Mouse (Mus musculus): ENCODE measurements at regions not wholly inside any gene's neighbourhood (a gene's known extent, or its start where the extent isn't known, plus 50 kb on each side); places are given as distances from the start of the nearest gene placed in this dataset.

DNA sequence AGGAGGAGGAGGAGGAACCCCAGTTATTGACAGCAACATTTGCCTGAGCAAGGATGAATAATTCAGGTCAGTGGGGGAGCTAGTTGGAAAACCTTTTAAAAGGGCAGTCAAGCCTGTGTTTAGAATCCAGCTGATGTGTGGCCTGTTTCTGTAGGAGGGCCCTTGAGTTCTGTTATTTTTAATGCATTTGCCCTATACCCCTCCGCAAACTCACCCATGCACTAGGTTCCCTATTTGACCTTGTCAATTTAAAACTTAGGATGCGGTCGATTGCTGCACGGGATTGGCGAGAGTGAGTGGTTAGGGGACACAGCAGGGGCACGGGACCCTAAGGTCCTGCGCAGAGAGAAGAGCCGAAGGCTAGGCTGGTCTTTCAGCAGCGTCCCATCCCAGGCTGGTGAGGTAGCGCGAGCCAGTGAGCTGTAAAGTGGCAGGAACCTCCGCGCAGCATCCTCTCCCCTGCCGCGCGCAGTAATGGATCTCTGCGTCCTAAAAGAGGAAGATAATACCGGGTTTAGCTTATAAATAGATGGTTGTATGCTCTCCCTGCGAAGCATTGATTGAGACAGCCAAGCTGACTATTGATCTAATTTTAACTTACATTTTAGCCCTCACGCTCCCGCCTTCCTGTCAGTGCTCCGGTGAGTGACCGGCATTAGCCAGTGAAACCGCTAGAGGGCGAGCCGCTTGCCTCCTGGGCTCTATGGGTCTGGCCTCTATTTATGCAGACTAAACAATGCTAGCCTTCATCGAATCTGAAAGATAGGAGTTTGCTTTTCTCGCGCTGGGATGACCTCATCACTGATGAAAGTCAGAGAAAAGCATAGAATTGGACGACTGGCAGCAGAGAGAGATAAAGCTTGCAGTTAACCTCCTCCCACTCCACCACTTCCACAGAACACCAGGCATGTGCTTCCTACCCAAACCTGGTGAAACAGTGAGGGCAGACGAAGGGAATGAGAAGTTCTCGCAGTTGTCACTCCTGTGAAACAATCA is 245.5 kb downstream of the Cd47 start:
- peak overlapping the region; percentile 64 for H3K4me2 ChIP-seq
- WGBS (ENCODE audit: insufficient replicate concordance), result 9% methylated on average over 32 of the region's 32 CpGs
- no peaks in the 10 kb centered on the region for H3K27me3 ChIP-seq (ENCODE audit: control insufficient read depth, insufficient read depth, low read length)
- H3K27ac ChIP-seq (ENCODE audit: low read depth, low read length), result no peak overlapping the region
- peak overlapping the region; percentile 26 for H3K4me3 ChIP-seq (ENCODE audit: low read depth, low read length)
- no peaks in the 10 kb centered on the region for H3K4me1 ChIP-seq (ENCODE audit: control insufficient read depth, insufficient read depth, low read length)
- ATAC-seq (replicated peaks; ENCODE audit: insufficient number of reproducible peaks, low FRiP score, low TSS enrichment), result no peak
- H3K36me3 ChIP-seq (ENCODE audit: control insufficient read depth, insufficient read depth, low read length), result no peaks in the 10 kb centered on the region
- H3K9me3 ChIP-seq (replicated peaks; ENCODE audit: control insufficient read depth, low read length), result no peaks in the 10 kb centered on the region
- peak overlapping the region; percentile 36; the same call in 1 of the 2 replicates for H3K9ac ChIP-seq (ENCODE audit: low read depth, low read length)

DNA sequence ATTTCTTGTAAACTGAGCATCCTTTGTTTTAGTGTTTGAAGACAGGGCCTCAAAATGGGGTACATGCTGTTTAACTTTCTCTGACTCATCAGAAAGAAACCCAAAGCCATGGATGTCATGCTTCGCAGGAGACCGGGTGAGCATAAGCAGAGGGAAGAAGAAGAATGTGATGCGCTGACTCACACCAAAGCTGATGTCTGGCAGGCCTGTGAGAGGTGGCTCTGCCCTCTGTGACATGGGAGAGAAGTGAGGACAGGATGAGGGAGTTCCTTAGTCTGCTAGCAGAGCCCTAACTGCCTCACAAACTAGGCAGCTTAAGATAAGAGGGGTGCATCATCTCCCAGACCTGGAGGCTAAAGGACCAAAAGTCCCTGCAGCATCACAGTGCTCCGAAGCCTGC is 263.2 kb downstream of the Cd47 start:
- H3K36me3 ChIP-seq (ENCODE audit: control insufficient read depth, insufficient read depth, low read length), result no peaks in the 10 kb centered on the region
- H3K9ac ChIP-seq (ENCODE audit: low read depth, low read length), result no peak overlapping the region
- H3K4me2 ChIP-seq, result no peak overlapping the region
- no peaks in the 10 kb centered on the region for H3K27me3 ChIP-seq (ENCODE audit: control insufficient read depth, insufficient read depth, low read length)
- H3K27ac ChIP-seq (ENCODE audit: low read depth, low read length), result no peak overlapping the region
- H3K9me3 ChIP-seq (replicated peaks; ENCODE audit: control insufficient read depth, low read length), result no peaks in the 10 kb centered on the region
- 61% methylated on average over 4 of the region's 4 CpGs for WGBS (ENCODE audit: insufficient replicate concordance)
- no peak overlapping the region for H3K4me3 ChIP-seq (ENCODE audit: low read depth, low read length)
- no peak for ATAC-seq (replicated peaks; ENCODE audit: insufficient number of reproducible peaks, low FRiP score, low TSS enrichment)
- no peaks in the 10 kb centered on the region for H3K4me1 ChIP-seq (ENCODE audit: control insufficient read depth, insufficient read depth, low read length)

GRCm38 (mm10) chr16:50065336-50066082 is 265.2 kb downstream of the Cd47 start:
- WGBS (ENCODE audit: insufficient replicate concordance), result 77% methylated on average over 5 of the region's 5 CpGs
- H3K9ac ChIP-seq (ENCODE audit: low read depth, low read length), result no peak overlapping the region
- H3K4me2 ChIP-seq, result no peak overlapping the region
- no peaks in the 10 kb centered on the region for H3K9me3 ChIP-seq (replicated peaks; ENCODE audit: control insufficient read depth, low read length)
- ATAC-seq (replicated peaks; ENCODE audit: insufficient number of reproducible peaks, low FRiP score, low TSS enrichment), result no peak
- no peaks in the 10 kb centered on the region for H3K36me3 ChIP-seq (ENCODE audit: control insufficient read depth, insufficient read depth, low read length)
- no peaks in the 10 kb centered on the region for H3K27me3 ChIP-seq (ENCODE audit: control insufficient read depth, insufficient read depth, low read length)
- no peak overlapping the region for H3K4me3 ChIP-seq (ENCODE audit: low read depth, low read length)
- no peaks in the 10 kb centered on the region for H3K4me1 ChIP-seq (ENCODE audit: control insufficient read depth, insufficient read depth, low read length)
- no peak overlapping the region for H3K27ac ChIP-seq (ENCODE audit: low read depth, low read length)

- WGBS (ENCODE audit: insufficient replicate concordance), result 58% methylated on average over 4 of the region's 4 CpGs
- Histone ChIP-seq H3K4me3 (ENCODE audit: low read depth, low read length) (no peak overlapping the region), H3K9me3 (replicated peaks; ENCODE audit: control insufficient read depth, low read length) (no peaks in the 10 kb centered on the region), H3K4me1 (ENCODE audit: control insufficient read depth, insufficient read depth, low read length) (no peaks in the 10 kb centered on the region), H3K27me3 (ENCODE audit: control insufficient read depth, insufficient read depth, low read length) (no peaks in the 10 kb centered on the region), H3K36me3 (ENCODE audit: control insufficient read depth, insufficient read depth, low read length) (no peaks in the 10 kb centered on the region), H3K9ac (ENCODE audit: low read depth, low read length) (no peak overlapping the region), H3K4me2 (no peak overlapping the region), H3K27ac (ENCODE audit: low read depth, low read length) (no peak overlapping the region)
- ATAC-seq (replicated peaks; ENCODE audit: insufficient number of reproducible peaks, low FRiP score, low TSS enrichment), result no peak; the same call in 1 of the 2 replicates
These were observed 268.7 kb downstream of the Cd47 start for GRCm38 (mm10) chr16:50069033-50069432.

DNA sequence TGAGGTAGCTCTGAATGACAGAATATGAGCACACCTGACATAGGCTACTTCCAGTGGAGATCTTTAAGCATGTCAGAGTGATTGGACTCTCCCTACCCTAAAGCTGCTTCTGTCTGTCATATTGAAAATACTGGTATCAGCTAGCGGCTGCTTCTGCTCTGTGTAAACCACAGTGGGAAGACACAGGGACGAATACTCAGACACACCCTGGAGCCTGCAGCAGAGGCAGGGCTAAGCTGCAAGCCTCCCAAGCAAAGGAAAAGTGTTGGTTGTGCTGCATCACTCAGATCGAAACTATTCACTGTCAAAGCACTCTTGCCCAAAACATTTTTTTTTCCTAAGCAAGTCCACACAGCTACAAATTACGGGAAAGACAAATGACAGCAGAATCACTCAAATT is 270.4 kb downstream of the Cd47 start:
- Histone ChIP-seq H3K27ac (ENCODE audit: low read depth, low read length) (no peak overlapping the region), H3K9ac (ENCODE audit: low read depth, low read length) (no peak overlapping the region), H3K4me1 (ENCODE audit: control insufficient read depth, insufficient read depth, low read length) (no peaks in the 10 kb centered on the region), H3K9me3 (replicated peaks; ENCODE audit: control insufficient read depth, low read length) (no peaks in the 10 kb centered on the region), H3K4me2 (no peak overlapping the region), H3K4me3 (ENCODE audit: low read depth, low read length) (no peak overlapping the region), H3K36me3 (ENCODE audit: control insufficient read depth, insufficient read depth, low read length) (no peaks in the 10 kb centered on the region), H3K27me3 (ENCODE audit: control insufficient read depth, insufficient read depth, low read length) (no peaks in the 10 kb centered on the region)
- 58% methylated on average over 4 of the region's 4 CpGs for WGBS (ENCODE audit: insufficient replicate concordance)
- ATAC-seq (replicated peaks; ENCODE audit: insufficient number of reproducible peaks, low FRiP score, low TSS enrichment), result no peak

- no peaks in the 10 kb centered on the region for H3K9me3 ChIP-seq (replicated peaks; ENCODE audit: control insufficient read depth, low read length)
- no peak overlapping the region for H3K27ac ChIP-seq (ENCODE audit: low read depth, low read length)
- no peak for ATAC-seq (replicated peaks; ENCODE audit: insufficient number of reproducible peaks, low FRiP score, low TSS enrichment)
- no peak overlapping the region for H3K4me2 ChIP-seq
- 59% methylated on average over 14 of the region's 14 CpGs for WGBS (ENCODE audit: insufficient replicate concordance)
- no peaks in the 10 kb centered on the region for H3K4me1 ChIP-seq (ENCODE audit: control insufficient read depth, insufficient read depth, low read length)
- H3K9ac ChIP-seq (ENCODE audit: low read depth, low read length), result no peak overlapping the region
- H3K4me3 ChIP-seq (ENCODE audit: low read depth, low read length), result no peak overlapping the region
- H3K36me3 ChIP-seq (ENCODE audit: control insufficient read depth, insufficient read depth, low read length), result no peaks in the 10 kb centered on the region
- H3K27me3 ChIP-seq (ENCODE audit: control insufficient read depth, insufficient read depth, low read length), result no peaks in the 10 kb centered on the region
These were observed 272.6 kb downstream of the Cd47 start for GRCm38 (mm10) chr16:50072853-50073360.

DNA sequence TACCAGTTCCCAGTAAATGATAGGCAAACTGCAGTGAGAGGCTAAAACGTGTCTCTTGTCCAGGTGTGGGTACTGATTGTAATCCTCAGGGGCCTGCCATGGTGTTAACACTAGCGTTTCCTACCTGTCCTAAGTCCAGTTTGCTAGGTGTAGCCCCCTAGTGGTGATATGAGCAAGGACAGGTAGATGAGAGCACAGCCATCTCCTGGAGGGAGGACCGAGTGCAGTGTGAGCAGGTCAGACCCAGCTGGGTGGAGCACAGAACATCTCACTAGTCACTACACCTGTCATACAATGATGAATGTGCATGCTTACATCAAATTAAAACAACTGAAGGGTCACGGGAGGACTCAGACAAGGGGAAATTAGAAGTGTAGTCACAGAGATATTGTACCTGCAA is 273.6 kb downstream of the Cd47 start:
- Histone ChIP-seq H3K9ac (ENCODE audit: low read depth, low read length) (no peak overlapping the region), H3K4me3 (ENCODE audit: low read depth, low read length) (no peak overlapping the region), H3K27me3 (ENCODE audit: control insufficient read depth, insufficient read depth, low read length) (no peaks in the 10 kb centered on the region), H3K36me3 (ENCODE audit: control insufficient read depth, insufficient read depth, low read length) (no peaks in the 10 kb centered on the region), H3K4me1 (ENCODE audit: control insufficient read depth, insufficient read depth, low read length) (no peaks in the 10 kb centered on the region), H3K4me2 (no peak overlapping the region), H3K27ac (ENCODE audit: low read depth, low read length) (no peak overlapping the region), H3K9me3 (replicated peaks; ENCODE audit: control insufficient read depth, low read length) (no peaks in the 10 kb centered on the region)
- ATAC-seq (replicated peaks; ENCODE audit: insufficient number of reproducible peaks, low FRiP score, low TSS enrichment), result no peak
- 65% methylated on average over 4 of the region's 4 CpGs for WGBS (ENCODE audit: insufficient replicate concordance)

DNA sequence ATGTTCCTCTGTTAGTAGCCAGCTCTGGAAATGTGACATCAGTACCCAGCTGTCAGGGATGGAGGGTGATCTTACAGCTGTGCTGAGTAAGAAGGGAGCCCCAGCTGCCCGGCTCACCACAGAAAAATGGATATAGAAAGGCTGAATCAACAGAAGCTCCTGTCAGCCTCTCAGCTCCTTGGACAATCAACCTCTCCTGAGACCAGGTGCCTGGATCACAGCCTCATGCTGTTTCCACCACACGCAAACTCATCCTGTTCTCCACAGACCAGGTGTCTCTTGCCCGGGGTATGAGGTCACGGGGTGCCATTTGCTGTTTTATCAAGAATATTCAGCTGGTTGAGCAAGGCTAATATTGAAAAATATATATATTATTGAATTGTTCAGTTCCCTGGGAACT is 275.3 kb downstream of the Cd47 start:
- no peak overlapping the region for H3K9ac ChIP-seq (ENCODE audit: low read depth, low read length)
- H3K4me1 ChIP-seq (ENCODE audit: control insufficient read depth, insufficient read depth, low read length), result no peaks in the 10 kb centered on the region
- H3K4me3 ChIP-seq (ENCODE audit: low read depth, low read length), result no peak overlapping the region
- H3K27me3 ChIP-seq (ENCODE audit: control insufficient read depth, insufficient read depth, low read length), result no peaks in the 10 kb centered on the region
- H3K4me2 ChIP-seq, result no peak overlapping the region
- no peaks in the 10 kb centered on the region for H3K9me3 ChIP-seq (replicated peaks; ENCODE audit: control insufficient read depth, low read length)
- H3K27ac ChIP-seq (ENCODE audit: low read depth, low read length), result no peak overlapping the region
- 84% methylated on average over 4 of the region's 4 CpGs for WGBS (ENCODE audit: insufficient replicate concordance)
- no peak for ATAC-seq (replicated peaks; ENCODE audit: insufficient number of reproducible peaks, low FRiP score, low TSS enrichment)
- no peaks in the 10 kb centered on the region for H3K36me3 ChIP-seq (ENCODE audit: control insufficient read depth, insufficient read depth, low read length)
